Mouse (Mus musculus) CH12.LX (cell line): ENCODE measurements around the gene Twsg1. TPM values are rescaled to one million over a fixed set of nuclear protein-coding genes. Genes with fewer than 3 reads are reported as not detected.
A peak's percentile ranks its signal among the peaks of the same experiment; 100 is the strongest.

Experiments
- DNase-seq: peaks from one replicate; pipeline ENCODE4 v3.0.0-alpha.2; 2013; ENCODE audit errors: extremely low read depth
- H3K27ac ChIP-seq: 2 replicates; pipeline ENCODE4 v1.5.1; 2012; ENCODE audit warnings: low read depth, mild to moderate bottlenecking, control low read depth, moderate library complexity; ENCODE audit not compliant: insufficient read depth
- H3K27me3 ChIP-seq: replicated peaks from 2 replicates; pipeline ENCODE3; 2012; ENCODE audit warnings: inconsistent platforms
- H3K36me3 ChIP-seq, 2 experiments: replicated peaks in 1 of 2; 2 replicates each; pipeline versions ENCODE3 to v1.6.1; 2012; ENCODE audit warnings: inconsistent platforms in 1 of 2, low read length in 1 of 2, mild to moderate bottlenecking in 1 of 2, mixed read lengths in 1 of 2, moderate library complexity in 1 of 2; ENCODE audit not compliant: control insufficient read depth in 1 of 2, insufficient read depth in 1 of 2
- H3K4me1 ChIP-seq, 2 experiments: 2 replicates each; pipeline ENCODE4 v1.6.1; 2012; ENCODE audit warnings: inconsistent platforms in 1 of 2, moderate library complexity in 1 of 2; ENCODE audit not compliant: insufficient read depth in 2 of 2, control insufficient read depth in 1 of 2
- H3K4me2 ChIP-seq: 2 replicates; pipeline ENCODE4 v1.6.1; 2012; ENCODE audit warnings: low read depth, mild to moderate bottlenecking, control low read depth; ENCODE audit not compliant: poor library complexity, insufficient read depth, severe bottlenecking
- H3K4me3 ChIP-seq, 3 experiments: fragments of 150-350 bp in 1 of 3; sonication (generic) in 1 of 3; replicated peaks in 1 of 3; 2 replicates each; pipeline versions ENCODE3 to v1.5.1; 2011 to 2012; ENCODE audit warnings: low read depth in 2 of 3, low read length in 2 of 3, mild to moderate bottlenecking in 2 of 3, moderate library complexity in 2 of 3, control low read depth in 1 of 3, improper control_type of control experiment in 1 of 3, inconsistent platforms in 1 of 3, mixed read lengths in 1 of 3; ENCODE audit not compliant: poor library complexity in 1 of 3
- H3K79me2 ChIP-seq: replicated peaks from 2 replicates; pipeline ENCODE4 v1.6.1; 2012; ENCODE audit warnings: mild to moderate bottlenecking, moderate library complexity; ENCODE audit not compliant: control insufficient read depth, poor library complexity, insufficient read depth, severe bottlenecking; ENCODE audit errors: extremely low read depth
- H3K9ac ChIP-seq: 2 replicates; pipeline ENCODE4 v1.6.1; 2012; ENCODE audit warnings: low read depth, mild to moderate bottlenecking, control low read depth, moderate library complexity; ENCODE audit not compliant: insufficient read depth
- H3K9me3 ChIP-seq: replicated peaks from 2 replicates; pipeline ENCODE3; 2012; ENCODE audit warnings: low read length, inconsistent platforms, mixed read lengths
- BHLHE40 ChIP-seq: IDR thresholded peaks from 2 replicates; pipeline ENCODE4 v1.6.1; 2011; ENCODE audit warnings: mild to moderate bottlenecking, low read depth, low read length, improper control_type of control experiment
- CHD1 ChIP-seq: IDR thresholded peaks from 2 replicates; pipeline ENCODE4 v1.6.1; 2012; ENCODE audit warnings: low read depth, low read length, improper control_type of control experiment, inconsistent platforms
- CHD2 ChIP-seq: IDR thresholded peaks from 2 replicates; pipeline ENCODE4 v1.6.1; 2011; ENCODE audit warnings: low read length, improper control_type of control experiment
- CTCF ChIP-seq, 2 experiments: IDR thresholded peaks in 1 of 2; conservative IDR thresholded peaks in 1 of 2; 2 replicates each; pipeline ENCODE4 v1.5.1; 2011 to 2012; ENCODE audit warnings: low read depth in 2 of 2, low read length in 2 of 2, improper control_type of control experiment in 1 of 2, inconsistent platforms in 1 of 2, mild to moderate bottlenecking in 1 of 2, moderate library complexity in 1 of 2
- E2F4 ChIP-seq: IDR thresholded peaks from 2 replicates; pipeline ENCODE4 v1.6.1; 2011; ENCODE audit warnings: low read depth, low read length, improper control_type of control experiment; ENCODE audit not compliant: insufficient replicate concordance
- EP300 ChIP-seq: IDR thresholded peaks from 2 replicates; pipeline ENCODE4 v1.6.1; 2011; ENCODE audit warnings: low read length, improper control_type of control experiment
- ETS1 ChIP-seq: conservative IDR thresholded peaks from 2 replicates; pipeline ENCODE4 v1.6.1; 2012; ENCODE audit warnings: low read depth, mild to moderate bottlenecking, inconsistent platforms, low read length, improper control_type of control experiment, moderate library complexity
- GABPA ChIP-seq: IDR thresholded peaks from 2 replicates; pipeline ENCODE4 v1.6.1; 2012; ENCODE audit warnings: low read depth, low read length, improper control_type of control experiment, inconsistent platforms; ENCODE audit not compliant: insufficient replicate concordance
- HCFC1 ChIP-seq: IDR thresholded peaks from 2 replicates; pipeline ENCODE4 v1.6.1; 2012; ENCODE audit warnings: low read depth, mild to moderate bottlenecking, inconsistent platforms, low read length, improper control_type of control experiment
- IRF4 ChIP-seq: IDR thresholded peaks from 2 replicates; pipeline ENCODE4 v1.6.1; 2014; ENCODE audit warnings: low read depth, mild to moderate bottlenecking, inconsistent platforms, low read length, improper control_type of control experiment
- JUN ChIP-seq: IDR thresholded peaks from 2 replicates; pipeline ENCODE4 v1.6.1; 2011; ENCODE audit warnings: low read depth, mild to moderate bottlenecking, low read length, improper control_type of control experiment, moderate library complexity; ENCODE audit not compliant: insufficient read depth
- JUND ChIP-seq: conservative IDR thresholded peaks from 2 replicates; pipeline ENCODE4 v1.6.1; 2011; ENCODE audit warnings: low read depth, low read length, improper control_type of control experiment
- KAT2A ChIP-seq: IDR thresholded peaks from 2 replicates; pipeline ENCODE4 v1.6.1; 2012; ENCODE audit warnings: low read length, improper control_type of control experiment, inconsistent platforms; ENCODE audit not compliant: insufficient replicate concordance
- MAX ChIP-seq: IDR thresholded peaks from 2 replicates; pipeline ENCODE4 v1.6.1; 2011; ENCODE audit warnings: low read length, improper control_type of control experiment
- MAZ ChIP-seq: IDR thresholded peaks from 2 replicates; pipeline ENCODE4 v1.6.1; 2012; ENCODE audit warnings: low read depth, mild to moderate bottlenecking, inconsistent platforms, low read length, improper control_type of control experiment, moderate library complexity
- MXI1 ChIP-seq: IDR thresholded peaks from 2 replicates; pipeline ENCODE4 v1.6.1; 2011; ENCODE audit warnings: mild to moderate bottlenecking, low read depth, low read length, improper control_type of control experiment
- MYC ChIP-seq: IDR thresholded peaks from 2 replicates; pipeline ENCODE4 v1.6.1; 2011; ENCODE audit warnings: low read depth, mild to moderate bottlenecking, improper control_type of control experiment, low read length
- NRF1 ChIP-seq: IDR thresholded peaks from 2 replicates; pipeline ENCODE4 v1.6.1; 2014; ENCODE audit warnings: low read depth, mild to moderate bottlenecking, inconsistent platforms, low read length, improper control_type of control experiment, moderate library complexity
- PAX5 ChIP-seq: IDR thresholded peaks from 2 replicates; pipeline ENCODE4 v1.6.1; 2012; ENCODE audit warnings: low read length, inconsistent platforms, mixed read lengths
- POLR2A ChIP-seq: IDR thresholded peaks from 2 replicates; pipeline ENCODE4 v1.6.1; 2011; ENCODE audit warnings: low read depth, mild to moderate bottlenecking, improper control_type of control experiment, low read length
- RAD21 ChIP-seq: IDR thresholded peaks from 2 replicates; pipeline ENCODE4 v1.6.1; 2011; ENCODE audit warnings: low read depth, mild to moderate bottlenecking, low read length, improper control_type of control experiment, moderate library complexity
- RCOR1 ChIP-seq: conservative IDR thresholded peaks from 2 replicates; pipeline ENCODE4 v1.6.1; 2012; ENCODE audit warnings: low read depth, mild to moderate bottlenecking, inconsistent platforms, low read length, improper control_type of control experiment
- TCF12 ChIP-seq: IDR thresholded peaks from 2 replicates; pipeline ENCODE4 v1.6.1; 2014; ENCODE audit warnings: low read depth, mild to moderate bottlenecking, inconsistent platforms, low read length, improper control_type of control experiment
- USF2 ChIP-seq: conservative IDR thresholded peaks from 2 replicates; pipeline ENCODE4 v1.6.1; 2011; ENCODE audit warnings: low read depth, low read length, improper control_type of control experiment
- ZNF384 ChIP-seq: IDR thresholded peaks from 2 replicates; pipeline ENCODE4 v1.6.1; 2012; ENCODE audit warnings: low read depth, low read length, improper control_type of control experiment, inconsistent platforms
- dilution Hi-C: fragments of 300-500 bp; cut with MboI; formaldehyde crosslinking; loops from 2 replicates; pipeline ENCODE4 v1.14.3; 2020; ENCODE audit warnings: low sequenced_read_pairs; ENCODE audit not compliant: extremely low pct_unique_long_range_greater_than_20kb, extremely low pct_ligation_motif_present
- in situ Hi-C: fragments of 300-500 bp; cut with MboI; formaldehyde crosslinking; loops from 3 replicates; pipeline ENCODE4 v1.14.3; 2019; ENCODE audit warnings: low sequenced_read_pairs, low pct_ligation_motif_present, low pct_unique_long_range_greater_than_20kb, mixed read lengths
- polyA plus RNA-seq: library from polyadenylated mRNA; unstranded; fragments of >175 nt; gene quantifications from 2 replicates; pipeline ENCODE4 v1.2.1, GENCODE M21; 2012; ENCODE audit warnings: low read depth; ENCODE audit not compliant: insufficient read length
- total RNA-seq, 2 experiments: library from RNA; depleted of rRNA; stranded (reverse); fragments of 300-350 nt in 1 of 2; fragments of >200 nt in 1 of 2; gene quantifications; 2 replicates each; pipeline ENCODE4 v1.2.3; 2012 to 2014

Gene Twsg1
- total and polyA plus RNA-seq, 3 experiments = 12.6 to 17.4 (median 13.4) TPM

GRCm38 (mm10) chr17:65884691-65885397, 66.2 kb downstream of the Twsg1 start (continued):
- peak; percentile 70; the same call in 1 of the 2 replicates for TF ChIP-seq E2F4
- TF ChIP-seq, all 38 proteins: peak for 19

- Histone ChIP-seq H3K9ac (peak overlapping the region; percentile 85), H3K4me2 (peak overlapping the region; percentile 44), H3K9me3 (no peaks in the 10 kb centered on the region), H3K4me1 (peaks cover 0 to 17% of the 10 kb centered on the region in 2 experiments; a peak in 2 of 4 replicates)
- in situ Hi-C loops = loop anchor here (10.0 kb wide), 1 partner anchor 231 kb away; the partner anchor contains the start of gene Washc1
- DNase-seq = peak; percentile 22
- TF ChIP-seq KAT2A (no peak), POLR2A (no peak), MYC (no peak), RAD21 (no peak), ETS1 (no peak), JUN (no peak), EP300 (no peak), MXI1 (peak; percentile 57; the same call in 1 of the 2 replicates), HCFC1 (no peak), TCF12 (peak; percentile 77; the same call in 1 of the 2 replicates), IRF4 (no peak), ZNF384 (no peak), CTCF (conservative IDR thresholded peaks at IDR 0.05 in 1 of 2, IDR thresholded peaks at IDR 0.05 in 1 of 2; ENCODE audit: low read depth in 2 of 2, low read length in 2 of 2) (no peak), CHD1 (no peak), MAZ (no peak), GABPA (no peak), PAX5 (no peak), MAX (peak; percentile 27; the same call in 1 of the 2 replicates), JUND (no peak), NRF1 (no peak), CHD2 (no peak), BHLHE40 (no peak), RCOR1 (no peak), USF2 (no peak)
- TF ChIP-seq, all 38 proteins: peak for 3
- Histone ChIP-seq H3K27ac (no peak overlapping the region), H3K36me3 (peaks cover 0 to 3% of the 10 kb centered on the region in 2 experiments), H3K79me2 (peaks cover 7% of the 10 kb centered on the region; the same call in 1 of the 2 replicates), H3K27me3 (no peaks in the 10 kb centered on the region), H3K4me3 (peak overlapping the region; percentile 78 to 99 (median 97))
- dilution Hi-C loops = no loop called here
Measured at GRCm38 (mm10) chr17:65884061-65884669, 66.9 kb downstream of the Twsg1 start.
